Mouse (Mus musculus) adrenal gland, adult 2 months (tissue): ENCODE measurements at regions not wholly inside any gene's neighbourhood (a gene's known extent, or its start where the extent isn't known, plus 50 kb on each side); places are given as distances from the start of the nearest gene placed in this dataset.

Experiments
- DNase-seq: peaks from one replicate; pipeline ENCODE4 v3.0.0; 2021

- peak; percentile 88 for DNase-seq
Measured at GRCm38 (mm10) chr4:114665684-114666083, 155.8 kb upstream of the Gm12830 start.

GRCm38 (mm10) chr4:114666238-114666978 lies 155.1 kb upstream of the Gm12830 start:
- DNase-seq, result no peak

GRCm38 (mm10) chr4:114666979-114667328 lies 154.6 kb upstream of the Gm12830 start:
- DNase-seq, result no peak

GRCm38 (mm10) chr4:114672096-114672720 lies 149.3 kb upstream of the Gm12830 start:
- no peak for DNase-seq

- DNase-seq, result no peak
Measured at GRCm38 (mm10) chr4:114676908-114677898, 144.3 kb upstream of the Gm12830 start.

GRCm38 (mm10) chr4:114678053-114678941 lies 143.2 kb upstream of the Gm12830 start:
- no peak for DNase-seq

GRCm38 (mm10) chr4:114680360-114680759 lies 141.2 kb upstream of the Gm12830 start:
- DNase-seq, result no peak

GRCm38 (mm10) chr4:114682955-114683354 lies 138.6 kb upstream of the Gm12830 start:
- no peak for DNase-seq

GRCm38 (mm10) chr4:114683696-114684095 lies 137.8 kb upstream of the Gm12830 start:
- no peak for DNase-seq

GRCm38 (mm10) chr4:114684844-114685382 lies 136.6 kb upstream of the Gm12830 start:
- no peak for DNase-seq

- no peak for DNase-seq
Measured at GRCm38 (mm10) chr4:114685454-114685853, 136.1 kb upstream of the Gm12830 start.

- DNase-seq, result no peak
Measured at GRCm38 (mm10) chr4:114686091-114686490, 135.4 kb upstream of the Gm12830 start.

- DNase-seq, result peak; percentile 15
Measured at GRCm38 (mm10) chr4:114688356-114688972, 133.1 kb upstream of the Gm12830 start.

GRCm38 (mm10) chr4:114688973-114689371 lies 132.6 kb upstream of the Gm12830 start:
- no peak for DNase-seq

GRCm38 (mm10) chr4:114705586-114705985 lies 115.9 kb upstream of the Gm12830 start:
- no peak for DNase-seq

- DNase-seq, result no peak
Measured at GRCm38 (mm10) chr4:114710182-114710909, 111.2 kb upstream of the Gm12830 start.

- no peak for DNase-seq
Measured at GRCm38 (mm10) chr4:114711082-114711481, 110.4 kb upstream of the Gm12830 start.

GRCm38 (mm10) chr4:114712005-114712665 lies 109.4 kb upstream of the Gm12830 start:
- DNase-seq, result peak; percentile 14

GRCm38 (mm10) chr4:114712921-114713527 lies 108.5 kb upstream of the Gm12830 start:
- no peak for DNase-seq
